Mouse (Mus musculus): ENCODE measurements around the gene Notch1. TPM values are rescaled to one million over a fixed set of nuclear protein-coding genes. Genes with fewer than 3 reads are reported as not detected.

Gene Notch1
- total and polyA plus RNA-seq, 2 experiments from 2014 or later: 5.7 to 54.0 TPM

DNA sequence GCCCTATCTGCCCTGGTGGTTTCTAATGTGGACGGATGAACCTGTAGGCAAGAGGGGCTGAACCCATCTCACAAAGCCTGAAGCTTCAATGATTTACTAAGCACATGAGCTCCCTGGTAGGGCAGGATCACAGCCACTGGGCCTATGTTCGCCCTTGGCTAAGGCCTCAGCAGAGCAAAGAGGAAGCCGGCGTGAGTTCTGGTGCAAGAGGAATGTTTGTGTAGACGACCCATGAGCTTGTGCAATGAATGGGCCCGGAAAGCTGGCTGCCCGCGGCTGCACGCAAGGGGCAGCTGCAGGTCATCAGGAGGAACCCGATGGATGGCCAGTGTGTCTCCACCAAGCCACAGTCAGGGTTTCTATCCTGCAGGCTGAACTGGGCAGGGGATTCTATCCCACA is 33.3 kb upstream of the Notch1 start:
- Histone ChIP-seq H3K9me3 (replicated peaks; ENCODE audit: control insufficient read depth, low read length) (no peaks in the 10 kb centered on the region), H3K27me3 (ENCODE audit: control insufficient read depth, insufficient read depth, low read length) (no peaks in the 10 kb centered on the region), H3K9ac (replicated peaks; ENCODE audit: low read depth, low read length) (no peak overlapping the region), H3K27ac (ENCODE audit: low read depth) (peak overlapping the region; percentile 47; the same call in 1 of the 2 replicates), H3K36me3 (replicated peaks; ENCODE audit: control insufficient read depth, insufficient read depth, low read length) (no peaks in the 10 kb centered on the region), H3K4me3 (ENCODE audit: low read depth, low read length) (no peak overlapping the region), H3K4me1 (ENCODE audit: control insufficient read depth, insufficient read depth) (peaks cover 42% of the 10 kb centered on the region), H3K4me2 (ENCODE audit: low read depth, low read length) (no peak overlapping the region)
- WGBS: 66% methylated on average over 10 of the region's 10 CpGs
- TF ChIP-seq EP300 (IDR thresholded peaks at IDR 0.05; ENCODE audit: low read depth) (no peak), CTCF (IDR thresholded peaks at IDR 0.05; ENCODE audit: low read depth) (no peak)
- DNase-seq (ENCODE audit: low spot score) (no peak), ATAC-seq (ENCODE audit: insufficient read depth, low read depth) (no peak)

DNA sequence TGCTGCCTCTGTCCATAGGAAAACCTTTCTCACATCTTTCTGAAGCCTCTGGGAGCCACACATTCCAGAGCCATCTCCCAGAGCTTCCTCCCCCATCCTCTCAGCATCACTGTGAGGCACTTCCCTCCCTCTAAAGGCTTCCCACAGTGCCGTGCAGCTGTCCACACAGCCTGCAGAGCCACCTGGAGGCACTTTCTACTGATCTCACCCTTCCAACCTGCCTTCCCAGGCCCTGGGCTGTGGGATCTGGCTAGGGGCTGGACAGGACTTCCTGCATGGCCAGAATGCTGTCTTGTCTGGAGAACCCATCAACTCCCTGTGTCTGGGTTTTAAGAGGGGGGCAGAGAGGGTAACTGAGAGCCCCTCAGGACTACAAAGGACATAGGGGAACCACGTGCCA is 31.0 kb upstream of the Notch1 start:
- no peak for DNase-seq (ENCODE audit: low spot score)
- Histone ChIP-seq H3K36me3 (replicated peaks; ENCODE audit: control insufficient read depth, insufficient read depth, low read length) (no peaks in the 10 kb centered on the region), H3K4me2 (ENCODE audit: low read depth, low read length) (no peak overlapping the region), H3K27me3 (ENCODE audit: control insufficient read depth, insufficient read depth, low read length) (no peaks in the 10 kb centered on the region), H3K4me1 (ENCODE audit: control insufficient read depth, insufficient read depth) (peaks cover 44% of the 10 kb centered on the region), H3K9me3 (replicated peaks; ENCODE audit: control insufficient read depth, low read length) (no peaks in the 10 kb centered on the region), H3K9ac (replicated peaks; ENCODE audit: low read depth, low read length) (no peak overlapping the region), H3K27ac (ENCODE audit: low read depth) (no peak overlapping the region), H3K4me3 (ENCODE audit: low read depth, low read length) (no peak overlapping the region)
- peak; percentile 54 for TF ChIP-seq CTCF (IDR thresholded peaks at IDR 0.05; ENCODE audit: low read depth)
- TF ChIP-seq EP300 (IDR thresholded peaks at IDR 0.05; ENCODE audit: low read depth): no peak
- 38% methylated on average over 2 of the region's 2 CpGs for WGBS
- ATAC-seq (ENCODE audit: insufficient read depth, low read depth): peak; percentile 22; the same call in 1 of the 2 replicates

DNA sequence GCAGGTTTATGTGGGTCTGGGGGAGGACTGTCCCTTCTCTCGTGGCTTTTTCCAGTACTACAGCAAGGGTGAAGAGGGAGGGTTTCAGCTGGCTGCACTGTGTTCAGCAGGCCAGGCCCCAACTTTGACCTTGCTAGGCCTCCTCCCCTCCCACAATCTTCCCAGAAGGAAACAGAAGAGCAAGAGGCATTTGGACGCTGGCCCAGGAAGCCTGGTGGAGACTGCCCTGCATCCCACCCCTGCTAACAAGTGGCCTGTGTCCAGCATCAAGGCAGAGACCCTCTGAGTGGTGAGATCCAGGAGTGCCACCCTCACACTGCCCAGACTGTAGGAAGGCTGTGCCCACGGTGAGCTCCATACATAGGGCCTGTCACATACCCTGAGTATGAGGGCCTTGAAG is 27.8 kb upstream of the Notch1 start:
- no peak overlapping the region for H3K9ac ChIP-seq (replicated peaks; ENCODE audit: low read depth, low read length)
- peak; percentile 65 for DNase-seq (ENCODE audit: low spot score)
- TF ChIP-seq CTCF (IDR thresholded peaks at IDR 0.05; ENCODE audit: low read depth) (no peak), EP300 (IDR thresholded peaks at IDR 0.05; ENCODE audit: low read depth) (peak; percentile 31; the same call in 1 of the 2 replicates)
- ATAC-seq (ENCODE audit: insufficient read depth, low read depth): peak; percentile 50
- H3K36me3 ChIP-seq (replicated peaks; ENCODE audit: control insufficient read depth, insufficient read depth, low read length): no peaks in the 10 kb centered on the region
- no peaks in the 10 kb centered on the region for H3K27me3 ChIP-seq (ENCODE audit: control insufficient read depth, insufficient read depth, low read length)
- H3K4me3 ChIP-seq (ENCODE audit: low read depth, low read length): no peak overlapping the region
- H3K9me3 ChIP-seq (replicated peaks; ENCODE audit: control insufficient read depth, low read length): no peaks in the 10 kb centered on the region
- H3K27ac ChIP-seq (ENCODE audit: low read depth): peak overlapping the region; percentile 69
- 15% methylated on average over 3 of the region's 3 CpGs for WGBS
- no peak overlapping the region for H3K4me2 ChIP-seq (ENCODE audit: low read depth, low read length)
- H3K4me1 ChIP-seq (ENCODE audit: control insufficient read depth, insufficient read depth): peaks cover 22% of the 10 kb centered on the region

DNA sequence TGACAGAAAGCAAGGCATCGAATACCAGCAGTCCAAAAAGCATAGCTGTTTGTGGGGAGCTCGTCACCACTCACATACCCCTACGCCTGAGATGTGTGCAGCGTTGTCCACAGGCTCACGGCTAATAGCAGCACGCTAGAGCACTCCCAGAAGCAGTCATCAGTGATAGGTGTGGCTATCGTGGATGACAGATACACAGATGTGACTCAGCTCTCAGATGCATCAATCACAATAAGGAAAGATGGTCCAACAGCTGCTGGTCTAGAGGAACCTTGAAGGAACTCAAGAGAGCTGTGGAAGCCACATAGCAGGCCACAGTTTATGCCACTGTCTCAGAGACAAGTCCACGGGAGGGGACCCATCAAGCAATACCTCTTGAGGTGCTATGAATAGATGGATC is 27.3 kb upstream of the Notch1 start:
- no peak for ATAC-seq (ENCODE audit: insufficient read depth, low read depth)
- Histone ChIP-seq H3K9ac (replicated peaks; ENCODE audit: low read depth, low read length) (no peak overlapping the region), H3K27ac (ENCODE audit: low read depth) (peak overlapping the region; percentile 69)

DNA sequence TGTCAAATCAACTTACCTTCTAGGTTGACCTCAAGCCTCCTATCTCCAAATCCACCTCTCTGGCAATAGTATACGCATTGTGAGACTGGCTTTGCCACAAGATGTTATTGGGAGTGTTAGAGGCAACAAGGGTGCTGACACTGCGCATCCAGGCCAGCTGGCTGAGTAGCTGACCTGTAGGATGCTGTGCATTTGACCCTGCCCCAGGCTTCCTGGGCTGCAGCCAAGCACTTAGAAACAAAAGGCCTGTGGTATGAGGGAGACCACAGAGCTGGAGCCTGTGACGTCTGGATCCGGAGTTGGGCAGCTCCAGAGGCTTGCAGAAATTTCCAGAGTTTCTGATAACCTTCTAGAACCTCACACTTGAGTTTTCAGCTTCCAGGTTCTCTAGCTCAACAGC is 26.7 kb upstream of the Notch1 start:
- TF ChIP-seq EP300 (IDR thresholded peaks at IDR 0.05; ENCODE audit: low read depth): no peak
- no peak for TF ChIP-seq CTCF (IDR thresholded peaks at IDR 0.05; ENCODE audit: low read depth)
- 34% methylated on average over 4 of the region's 4 CpGs for WGBS
- Histone ChIP-seq H3K4me3 (ENCODE audit: low read depth, low read length) (no peak overlapping the region), H3K27me3 (ENCODE audit: control insufficient read depth, insufficient read depth, low read length) (no peaks in the 10 kb centered on the region), H3K9ac (replicated peaks; ENCODE audit: low read depth, low read length) (no peak overlapping the region), H3K36me3 (replicated peaks; ENCODE audit: control insufficient read depth, insufficient read depth, low read length) (no peaks in the 10 kb centered on the region), H3K9me3 (replicated peaks; ENCODE audit: control insufficient read depth, low read length) (no peaks in the 10 kb centered on the region), H3K4me1 (ENCODE audit: control insufficient read depth, insufficient read depth) (peaks cover 22% of the 10 kb centered on the region), H3K27ac (ENCODE audit: low read depth) (peak overlapping the region; percentile 23; the same call in 1 of the 2 replicates), H3K4me2 (ENCODE audit: low read depth, low read length) (no peak overlapping the region)
- DNase-seq (ENCODE audit: low spot score) (peak; percentile 44), ATAC-seq (ENCODE audit: insufficient read depth, low read depth) (peak; percentile 37; the same call in 1 of the 2 replicates)

More for the DNA sequence above, 27.3 kb upstream of the Notch1 start:
- no peaks in the 10 kb centered on the region for H3K36me3 ChIP-seq (replicated peaks; ENCODE audit: control insufficient read depth, insufficient read depth, low read length)
- H3K4me2 ChIP-seq (ENCODE audit: low read depth, low read length): no peak overlapping the region
- no peaks in the 10 kb centered on the region for H3K9me3 ChIP-seq (replicated peaks; ENCODE audit: control insufficient read depth, low read length)
- no peak for DNase-seq (ENCODE audit: low spot score)
- H3K27me3 ChIP-seq (ENCODE audit: control insufficient read depth, insufficient read depth, low read length): no peaks in the 10 kb centered on the region
- no peak overlapping the region for H3K4me3 ChIP-seq (ENCODE audit: low read depth, low read length)
- TF ChIP-seq EP300 (IDR thresholded peaks at IDR 0.05; ENCODE audit: low read depth): no peak
- WGBS: 47% methylated on average over 8 of the region's 8 CpGs
- peaks cover 22% of the 10 kb centered on the region for H3K4me1 ChIP-seq (ENCODE audit: control insufficient read depth, insufficient read depth)

DNA sequence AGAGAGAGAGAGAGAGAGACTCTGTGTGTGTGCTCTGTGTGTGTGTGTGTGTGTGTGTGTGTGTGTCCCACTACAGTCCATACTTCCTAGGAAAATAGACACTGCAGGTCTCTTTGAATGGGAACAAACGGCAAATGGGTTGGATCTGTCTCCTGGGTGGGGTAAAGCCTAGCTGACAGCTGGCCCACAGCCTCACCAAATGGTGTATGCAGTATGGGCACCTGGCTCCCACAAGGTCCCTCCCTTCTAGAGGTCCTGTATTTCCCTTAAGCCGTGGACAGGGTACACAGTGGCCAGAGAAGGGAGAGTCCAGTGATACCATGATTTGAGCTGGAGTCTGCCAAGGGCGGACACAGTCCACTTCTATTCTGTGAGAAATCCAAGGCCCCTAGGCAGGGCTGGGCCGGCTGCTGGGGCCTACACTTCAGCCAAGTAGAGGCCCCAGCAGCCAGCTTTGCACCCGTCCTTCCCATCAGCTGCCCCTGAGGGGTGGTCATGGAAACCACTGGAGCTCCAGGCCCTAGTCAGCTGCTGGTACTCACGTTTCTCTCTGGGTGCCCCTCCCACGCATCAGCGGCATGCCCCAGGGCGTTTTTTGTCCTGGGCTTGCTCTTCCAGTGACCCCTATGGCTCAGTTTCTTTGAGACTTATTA is 24.9 kb upstream of the Notch1 start:
- no peak overlapping the region for H3K9ac ChIP-seq (replicated peaks; ENCODE audit: low read depth, low read length)
- H3K27me3 ChIP-seq (ENCODE audit: control insufficient read depth, insufficient read depth, low read length): no peaks in the 10 kb centered on the region
- no peaks in the 10 kb centered on the region for H3K9me3 ChIP-seq (replicated peaks; ENCODE audit: control insufficient read depth, low read length)
- TF ChIP-seq EP300 (IDR thresholded peaks at IDR 0.05; ENCODE audit: low read depth) (no peak), CTCF (IDR thresholded peaks at IDR 0.05; ENCODE audit: low read depth) (no peak)
- no peaks in the 10 kb centered on the region for H3K36me3 ChIP-seq (replicated peaks; ENCODE audit: control insufficient read depth, insufficient read depth, low read length)
- ATAC-seq (ENCODE audit: insufficient read depth, low read depth) (no peak), DNase-seq (ENCODE audit: low spot score) (no peak)
- H3K4me3 ChIP-seq (ENCODE audit: low read depth, low read length): no peak overlapping the region
- peaks cover 22% of the 10 kb centered on the region for H3K4me1 ChIP-seq (ENCODE audit: control insufficient read depth, insufficient read depth)
- H3K27ac ChIP-seq (ENCODE audit: low read depth): no peak overlapping the region
- no peak overlapping the region for H3K4me2 ChIP-seq (ENCODE audit: low read depth, low read length)
- WGBS: 55% methylated on average over 9 of the region's 9 CpGs
